Mouse (Mus musculus) MEL-GATA-1-ER (cell line): Measurements from ENCODE around the gene Acaa1a.

ENCODE experiments used
- DNase-seq: peaks from one replicate; pipeline ENCODE4 v3.0.0-alpha.2; 2012; ENCODE audit warnings: low read depth; ENCODE audit errors: extremely low read depth

Acaa1a gene

GRCm38 (mm10) chr9:119339558-119340211 is at the start of gene Acaa1a:
Acaa1a (plus strand) TSS chr9:119339676.
- peak; percentile 82 for DNase-seq

- no peak for DNase-seq
Measured at GRCm38 (mm10) chr9:119290791-119291190, 48.7 kb upstream of the Acaa1a start.

- no peak for DNase-seq
Measured at GRCm38 (mm10) chr9:119297696-119298095, 41.8 kb upstream of the Acaa1a start.

- DNase-seq: no peak
Measured at GRCm38 (mm10) chr9:119298563-119298962, 40.9 kb upstream of the Acaa1a start.

- DNase-seq: no peak
Measured at GRCm38 (mm10) chr9:119305863-119306262, 33.6 kb upstream of the Acaa1a start.

- no peak for DNase-seq
Measured at GRCm38 (mm10) chr9:119309067-119309466, 30.4 kb upstream of the Acaa1a start.

GRCm38 (mm10) chr9:119313096-119313495 is 26.4 kb upstream of the Acaa1a start:
- DNase-seq: no peak

- no peak for DNase-seq
Measured at GRCm38 (mm10) chr9:119318891-119319290, 20.6 kb upstream of the Acaa1a start.

- no peak for DNase-seq
Measured at GRCm38 (mm10) chr9:119320446-119320845, 19.0 kb upstream of the Acaa1a start.

GRCm38 (mm10) chr9:119320946-119321345 is 18.5 kb upstream of the Acaa1a start:
- DNase-seq: no peak

- no peak for DNase-seq
Measured at GRCm38 (mm10) chr9:119321392-119322229, 17.9 kb upstream of the Acaa1a start.

- peak; percentile 99 for DNase-seq
Measured at GRCm38 (mm10) chr9:119322289-119323259, 16.9 kb upstream of the Acaa1a start, which contains the start of gene Oxsr1. Oxsr1 (minus strand) TSS chr9:119322427.

- DNase-seq: no peak
Measured at GRCm38 (mm10) chr9:119323260-119323645, 16.2 kb upstream of the Acaa1a start.

GRCm38 (mm10) chr9:119324130-119324529 is 15.3 kb upstream of the Acaa1a start:
- no peak for DNase-seq

- peak; percentile 96 for DNase-seq
Measured at GRCm38 (mm10) chr9:119328488-119328887, 11.0 kb upstream of the Acaa1a start.

GRCm38 (mm10) chr9:119330186-119330963 is 9.1 kb upstream of the Acaa1a start:
- DNase-seq: no peak

GRCm38 (mm10) chr9:119334324-119334723 is 5.2 kb upstream of the Acaa1a start:
- peak; percentile 84 for DNase-seq

- no peak for DNase-seq
Measured at GRCm38 (mm10) chr9:119334834-119335233, 4.6 kb upstream of the Acaa1a start.

GRCm38 (mm10) chr9:119335571-119335970 is 3.9 kb upstream of the Acaa1a start:
- no peak for DNase-seq

GRCm38 (mm10) chr9:119337842-119338241 is 1.6 kb upstream of the Acaa1a start:
- DNase-seq: no peak

- DNase-seq: no peak
Measured at GRCm38 (mm10) chr9:119338350-119338749, 1.1 kb upstream of the Acaa1a start.
